Mouse (Mus musculus): ENCODE data around the gene Sec14l4.

DNA sequence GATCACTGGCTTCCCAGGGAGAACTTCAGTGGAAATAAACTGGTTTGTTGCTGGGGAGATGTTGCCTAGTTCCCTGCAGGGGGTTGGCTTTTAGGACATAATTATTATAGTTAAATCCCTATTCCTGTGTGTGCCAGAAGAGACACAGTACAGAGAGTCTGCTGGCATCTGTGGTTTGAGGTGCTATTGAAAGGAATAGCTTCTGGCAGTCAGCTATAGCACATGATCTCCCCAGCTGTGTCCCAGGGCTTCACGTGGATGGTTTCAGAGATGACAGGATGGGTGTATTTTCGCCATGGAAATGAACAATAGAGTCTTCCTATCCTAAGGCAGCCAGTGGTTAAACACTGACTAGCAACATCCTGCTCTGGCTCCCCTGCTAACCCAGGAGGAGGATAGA, 56.0 kb downstream of the Sec14l4 start:
- TF ChIP-seq CTCF (IDR thresholded peaks at IDR 0.05; ENCODE audit: control insufficient read depth, insufficient read depth, insufficient read length): no peak
- TF ChIP-seq USF1 (IDR thresholded peaks at IDR 0.05; ENCODE audit: low read depth): no peak
- no peak for TF ChIP-seq MYOD1 (IDR thresholded peaks at IDR 0.05; ENCODE audit: control insufficient read depth, insufficient read length, low read depth)
